Mouse (Mus musculus) lung, embryonic 16.5 days (tissue): ENCODE results near the gene Chrm1. TPM values are rescaled to one million over a fixed set of nuclear protein-coding genes. Genes with fewer than 3 reads are reported as not detected.

ENCODE experiments used
- ATAC-seq: fragments of 200-750 bp; cut with Nextera tagmentation; 2 replicates; pipeline ENCODE4 v1.8.0; 2017; ENCODE audit warnings: low read depth, mild to moderate bottlenecking, moderate library complexity
- H3K27ac ChIP-seq: fragments of 300-500 bp; sonication (generic); 2 replicates; pipeline ENCODE4 v1.5.1; 2014; ENCODE audit warnings: mild to moderate bottlenecking, control low read depth, low read length
- H3K27me3 ChIP-seq: fragments of 300-500 bp; sonication (generic); 2 replicates; pipeline ENCODE4 v1.6.1; 2014; ENCODE audit warnings: low read depth, low read length, mixed read lengths; ENCODE audit not compliant: control insufficient read depth, insufficient read depth
- H3K36me3 ChIP-seq: fragments of 300-500 bp; sonication (generic); 2 replicates; pipeline ENCODE4 v1.6.1; 2014; ENCODE audit warnings: low read length; ENCODE audit not compliant: control insufficient read depth, insufficient read depth
- H3K4me1 ChIP-seq: fragments of 300-500 bp; sonication (generic); replicated peaks from 2 replicates; pipeline ENCODE4 v1.6.1; 2014; ENCODE audit warnings: low read length, mixed read lengths; ENCODE audit not compliant: control insufficient read depth, insufficient read depth
- H3K4me2 ChIP-seq: fragments of 300-500 bp; sonication (generic); 2 replicates; pipeline ENCODE4 v1.6.1; 2014; ENCODE audit warnings: low read depth, low read length, control low read depth
- H3K4me3 ChIP-seq: fragments of 300-500 bp; sonication (generic); 2 replicates; pipeline ENCODE4 v1.5.1; 2014; ENCODE audit warnings: mild to moderate bottlenecking, low read length, control low read depth
- H3K9ac ChIP-seq: fragments of 300-500 bp; sonication (generic); 2 replicates; pipeline ENCODE4 v1.6.1; 2014; ENCODE audit warnings: low read length, control low read depth
- H3K9me3 ChIP-seq: fragments of 300-500 bp; sonication (generic); 2 replicates; pipeline ENCODE4 v1.6.1; 2016; ENCODE audit warnings: low read length; ENCODE audit not compliant: control insufficient read depth
- WGBS: fragments of 180-500 bp; shearing (Covaris S2); extraction: QIAGEN DNeasy Blood & Tissue Kit; methylation state at CpG from one replicate; pipeline ENCODE4 v1.1.7; 2014; 5-methylcytosine and 5-hydroxymethylcytosine counted together
- polyA plus RNA-seq: library from polyadenylated mRNA; unstranded; fragments of >200 nt; fragmentation: Nextera tagmentation; extraction: Ambion mirVana; gene quantifications from 2 replicates; pipeline ENCODE4 v1.2.1, GENCODE M21; 2015

Chrm1 gene
- polyA plus RNA-seq, 1 experiment from 2014 or later, result 0.21 TPM

- Histone ChIP-seq H3K27me3 (no peaks in the 10 kb centered on the region), H3K4me1 (peaks cover 18% of the 10 kb centered on the region), H3K36me3 (peaks cover 24% of the 10 kb centered on the region), H3K27ac (peak overlapping the region; percentile 20; the same call in 1 of the 2 replicates), H3K4me3 (peak overlapping the region; percentile 95), H3K9ac (peak overlapping the region; percentile 84), H3K9me3 (no peaks in the 10 kb centered on the region), H3K4me2 (peak overlapping the region; percentile 65)
- no peak for ATAC-seq
- WGBS, result 55% methylated on average over 4 of the region's 4 CpGs
These were observed 58.4 kb downstream of the Chrm1 start for GRCm38 (mm10) chr19:8722021-8722420.

DNA sequence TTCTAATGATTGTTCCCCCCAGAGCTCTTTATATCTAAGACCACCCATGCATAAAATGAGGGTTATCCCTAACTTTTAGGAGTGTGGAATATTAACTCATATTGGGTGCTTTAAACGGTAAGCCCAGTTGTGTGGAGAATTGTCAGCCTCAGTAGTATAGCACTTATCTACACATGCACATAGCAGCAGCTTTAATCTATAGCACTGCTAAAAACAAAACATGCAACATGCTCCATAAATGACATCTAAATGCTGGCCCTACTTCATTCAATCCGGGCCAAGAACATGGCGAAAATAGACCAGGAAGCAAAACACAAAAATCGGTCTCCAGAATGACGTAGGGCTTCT lies 58.9 kb downstream of the Chrm1 start:
- H3K4me2 ChIP-seq, result peak overlapping the region; percentile 65
- peak overlapping the region; percentile 96 for H3K27ac ChIP-seq
- no peaks in the 10 kb centered on the region for H3K27me3 ChIP-seq
- H3K4me1 ChIP-seq, result peaks cover 18% of the 10 kb centered on the region
- H3K9me3 ChIP-seq, result no peaks in the 10 kb centered on the region
- H3K4me3 ChIP-seq, result peak overlapping the region; percentile 95
- WGBS, result under 1% methylated on average over 5 of the region's 5 CpGs
- H3K36me3 ChIP-seq, result peaks cover 24% of the 10 kb centered on the region
- ATAC-seq, result no peak; the same call in 1 of the 2 replicates
- peak overlapping the region; percentile 84 for H3K9ac ChIP-seq

- Histone ChIP-seq H3K4me2 (peak within 1 kb of the TSS; percentile 81), H3K9ac (peak within 1 kb of the TSS; percentile 98), H3K9me3 (no peaks in the 10 kb centered on the region), H3K27me3 (no peaks in the 10 kb centered on the region), H3K4me1 (peaks cover 18% of the 10 kb centered on the region), H3K27ac (peak within 1 kb of the TSS; percentile 96), H3K36me3 (peaks cover 24% of the 10 kb centered on the region), H3K4me3 (peak within 1 kb of the TSS; percentile 95)
- WGBS, result under 1% methylated on average over 50 of the region's 50 CpGs
- peak; percentile 98 for ATAC-seq
These were observed 59.5 kb downstream of the Chrm1 start, which contains the start of gene Slc3a2 for GRCm38 (mm10) chr19:8722907-8723573. Gene Slc3a2, minus strand, starts transcription at chr19:8723369.

- WGBS, result under 1% methylated on average over 20 of the region's 20 CpGs
- peak overlapping the region; percentile 98 for H3K9ac ChIP-seq
- H3K9me3 ChIP-seq, result no peaks in the 10 kb centered on the region
- peaks cover 24% of the 10 kb centered on the region for H3K36me3 ChIP-seq
- no peaks in the 10 kb centered on the region for H3K27me3 ChIP-seq
- H3K27ac ChIP-seq, result peak overlapping the region; percentile 90
- H3K4me3 ChIP-seq, result peak overlapping the region; percentile 95
- ATAC-seq, result no peak
- peaks cover 18% of the 10 kb centered on the region for H3K4me1 ChIP-seq
- H3K4me2 ChIP-seq, result peak overlapping the region; percentile 81
These were observed 60.2 kb downstream of the Chrm1 start for GRCm38 (mm10) chr19:8723574-8724346.

DNA sequence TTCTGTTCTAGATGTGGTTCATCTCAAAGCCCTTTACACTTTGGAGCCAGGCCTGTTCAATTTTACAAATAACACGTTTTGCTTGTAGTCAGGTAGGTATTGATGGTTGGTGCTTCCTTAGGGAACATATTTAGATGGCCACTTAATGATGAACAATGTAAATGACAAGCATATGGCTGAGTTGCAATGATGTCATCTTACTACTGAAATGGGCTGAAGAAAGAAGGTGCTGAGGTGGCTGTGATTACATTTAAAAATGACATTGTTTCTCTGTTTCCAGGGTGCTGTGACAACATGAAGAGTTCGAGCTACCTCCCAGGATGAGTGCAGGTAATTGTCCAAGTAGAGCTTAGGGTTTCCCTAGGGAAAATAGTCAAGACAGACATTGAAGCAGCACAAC lies 60.8 kb downstream of the Chrm1 start:
- peaks cover 24% of the 10 kb centered on the region for H3K36me3 ChIP-seq
- H3K4me2 ChIP-seq, result peak overlapping the region; percentile 81
- peaks cover 18% of the 10 kb centered on the region for H3K4me1 ChIP-seq
- ATAC-seq, result no peak
- H3K27ac ChIP-seq, result peak overlapping the region; percentile 90
- 0% methylated on average over 2 of the region's 2 CpGs for WGBS
- peak overlapping the region; percentile 95 for H3K4me3 ChIP-seq
- no peaks in the 10 kb centered on the region for H3K9me3 ChIP-seq
- no peaks in the 10 kb centered on the region for H3K27me3 ChIP-seq
- peak overlapping the region; percentile 98 for H3K9ac ChIP-seq

DNA sequence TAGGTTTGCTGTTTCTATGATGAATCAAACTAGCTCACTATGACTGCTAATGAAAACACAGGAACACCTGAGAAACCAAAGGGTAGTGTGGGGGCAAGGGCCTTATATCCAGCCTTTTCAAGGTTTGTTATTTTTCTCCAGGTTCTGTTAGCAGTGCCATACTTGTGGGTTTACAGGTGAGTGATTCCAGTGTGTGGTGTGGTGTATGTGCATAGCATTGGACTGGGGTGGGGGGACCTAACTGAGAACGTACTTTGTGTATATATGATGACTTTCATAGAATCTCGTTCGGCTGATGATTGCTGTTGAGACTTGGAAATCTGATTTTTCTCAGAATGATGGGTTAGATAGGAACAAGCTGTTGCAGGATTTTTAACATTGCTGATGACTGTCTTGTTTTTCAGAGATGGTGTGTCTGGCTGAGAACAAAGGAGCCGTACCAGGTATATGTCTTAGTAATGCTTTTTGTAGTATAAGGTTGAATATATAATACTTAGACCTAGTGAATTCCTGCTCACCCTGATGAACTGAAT lies 61.6 kb downstream of the Chrm1 start:
- peak overlapping the region; percentile 98 for H3K9ac ChIP-seq
- H3K27ac ChIP-seq, result no peak overlapping the region
- 36% methylated on average over 4 of the region's 4 CpGs for WGBS
- peak overlapping the region; percentile 81 for H3K4me2 ChIP-seq
- peak overlapping the region; percentile 95 for H3K4me3 ChIP-seq
- H3K27me3 ChIP-seq, result no peaks in the 10 kb centered on the region
- peaks cover 18% of the 10 kb centered on the region for H3K4me1 ChIP-seq
- ATAC-seq, result no peak
- H3K36me3 ChIP-seq, result peaks cover 24% of the 10 kb centered on the region
- H3K9me3 ChIP-seq, result no peaks in the 10 kb centered on the region

DNA sequence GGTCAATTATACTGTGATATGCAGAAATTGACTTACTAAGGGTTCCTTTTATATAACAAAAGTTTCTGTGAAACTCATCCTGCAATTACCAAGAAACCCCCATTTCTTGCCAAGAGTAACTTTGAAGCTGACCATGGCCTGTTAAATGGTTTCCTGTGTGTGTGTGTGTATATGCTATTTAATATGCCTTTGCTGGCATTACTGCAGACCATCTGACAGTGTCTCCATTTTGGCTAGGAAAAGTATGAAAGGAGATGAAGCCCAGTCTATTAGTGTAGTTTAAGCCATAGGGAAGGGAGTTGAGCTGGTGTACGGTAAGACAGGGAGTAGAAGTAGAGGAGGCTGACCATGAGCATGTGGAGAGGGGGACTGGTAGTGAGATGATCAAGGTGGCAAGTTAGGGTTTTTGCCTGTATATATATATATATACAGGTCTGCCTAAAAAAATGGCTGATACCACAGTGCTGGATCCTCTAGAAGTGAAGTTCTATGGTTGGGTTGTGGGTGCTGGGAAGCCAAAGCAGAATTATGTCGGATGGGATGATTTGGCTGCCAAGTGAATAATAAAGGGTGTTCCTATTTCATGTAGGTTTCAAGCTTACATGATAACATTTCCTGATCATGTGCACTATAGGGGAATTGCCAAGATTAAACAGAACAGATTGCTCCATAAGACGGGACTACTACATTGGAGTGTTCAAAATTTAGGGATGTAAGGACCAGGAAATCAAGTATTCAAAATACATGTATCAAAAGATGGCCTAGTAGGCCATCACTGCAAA lies 63.2 kb downstream of the Chrm1 start:
- no peak for ATAC-seq
- Histone ChIP-seq H3K27ac (no peak overlapping the region), H3K36me3 (peaks cover 24% of the 10 kb centered on the region), H3K9me3 (no peaks in the 10 kb centered on the region), H3K9ac (no peak overlapping the region), H3K4me3 (no peak overlapping the region), H3K27me3 (no peaks in the 10 kb centered on the region), H3K4me2 (no peak overlapping the region), H3K4me1 (peaks cover 17% of the 10 kb centered on the region)
- WGBS, result 18% methylated on average over 3 of the region's 3 CpGs

- ATAC-seq, result no peak
- Histone ChIP-seq H3K36me3 (peaks cover 24% of the 10 kb centered on the region), H3K4me3 (no peak overlapping the region), H3K27me3 (no peaks in the 10 kb centered on the region), H3K9ac (no peak overlapping the region), H3K9me3 (no peaks in the 10 kb centered on the region), H3K4me1 (peaks cover 12% of the 10 kb centered on the region), H3K4me2 (no peak overlapping the region), H3K27ac (no peak overlapping the region)
- 19% methylated on average over 5 of the region's 5 CpGs for WGBS
These were observed 64.0 kb downstream of the Chrm1 start for GRCm38 (mm10) chr19:8727495-8728114.
